Mouse (Mus musculus) E14TG2a.4 (cell line): ENCODE measurements around the gene Prdm8.

ENCODE experiments used
- H3K27me3 ChIP-seq: 2 replicates; pipeline ENCODE4 v1.6.1; 2014; ENCODE audit warnings: low read length, control low read depth; ENCODE audit not compliant: insufficient read depth
- H3K36me3 ChIP-seq: 2 replicates; pipeline ENCODE4 v1.6.1; 2014; ENCODE audit warnings: low read length, control low read depth; ENCODE audit not compliant: insufficient read depth
- H3K4me1 ChIP-seq: replicated peaks from 2 replicates; pipeline ENCODE4 v1.6.1; 2014; ENCODE audit warnings: low read depth, low read length, control low read depth
- H3K4me3 ChIP-seq: replicated peaks from 2 replicates; pipeline ENCODE4 v1.5.1; 2014; ENCODE audit warnings: mild to moderate bottlenecking, low read length
- H3K9me3 ChIP-seq: 2 replicates; pipeline ENCODE4 v1.6.1; 2014; ENCODE audit warnings: low read length, control low read depth
- CTCF ChIP-seq: conservative IDR thresholded peaks from 2 replicates; pipeline ENCODE4 v1.5.1; 2014; ENCODE audit warnings: low read length
- NANOG ChIP-seq: IDR thresholded peaks from 2 replicates; pipeline ENCODE4 v1.6.1; 2014; ENCODE audit warnings: borderline replicate concordance, low read length, mixed read lengths
- POU5F1 ChIP-seq: IDR thresholded peaks from 2 replicates; pipeline ENCODE4 v1.6.1; 2014; ENCODE audit warnings: low read length, borderline replicate concordance

Prdm8 gene

GRCm38 (mm10) chr5:98192295-98192983, 25.4 kb downstream of the Prdm8 start:
- Histone ChIP-seq H3K4me1 (peaks cover 14% of the 10 kb centered on the region), H3K4me3 (no peak overlapping the region), H3K36me3 (no peaks in the 10 kb centered on the region), H3K27me3 (peaks cover 50% of the 10 kb centered on the region), H3K9me3 (no peaks in the 10 kb centered on the region)
- TF ChIP-seq NANOG, result no peak
- no peak for TF ChIP-seq CTCF
- no peak for TF ChIP-seq POU5F1

GRCm38 (mm10) chr5:98194959-98195358, 28.0 kb downstream of the Prdm8 start:
- no peaks in the 10 kb centered on the region for H3K9me3 ChIP-seq
- H3K4me3 ChIP-seq, result no peak overlapping the region
- H3K36me3 ChIP-seq, result no peaks in the 10 kb centered on the region
- peaks cover 28% of the 10 kb centered on the region for H3K27me3 ChIP-seq
- TF ChIP-seq POU5F1, result no peak
- TF ChIP-seq CTCF, result peak; percentile 48
- peaks cover 4% of the 10 kb centered on the region for H3K4me1 ChIP-seq

- Histone ChIP-seq H3K36me3 (no peaks in the 10 kb centered on the region), H3K9me3 (no peaks in the 10 kb centered on the region), H3K4me3 (no peak overlapping the region), H3K27me3 (0 out of 2 replicates have a peak, but pooled peaks cover 3% of the 10 kb centered on the region), H3K4me1 (0 out of 2 replicates have a peak, but pooled peaks cover 2% of the 10 kb centered on the region)
- TF ChIP-seq NANOG (no peak), CTCF (no peak; the same call in 1 of the 2 replicates), POU5F1 (no peak)
These were observed 31.6 kb downstream of the Prdm8 start for GRCm38 (mm10) chr5:98198412-98199218.

GRCm38 (mm10) chr5:98199219-98199552, 32.2 kb downstream of the Prdm8 start:
- TF ChIP-seq CTCF, result no peak
- TF ChIP-seq NANOG, result no peak
- no peak for TF ChIP-seq POU5F1
- H3K4me1 ChIP-seq, result no peaks in the 10 kb centered on the region

GRCm38 (mm10) chr5:98201606-98202005, 34.6 kb downstream of the Prdm8 start:
- TF ChIP-seq CTCF, result no peak
- no peak for TF ChIP-seq POU5F1
- TF ChIP-seq NANOG, result no peak
- H3K36me3 ChIP-seq, result no peaks in the 10 kb centered on the region
- peaks cover 5% of the 10 kb centered on the region; the same call in 1 of the 2 replicates for H3K27me3 ChIP-seq
- no peaks in the 10 kb centered on the region for H3K9me3 ChIP-seq
- H3K4me1 ChIP-seq, result no peaks in the 10 kb centered on the region
- H3K4me3 ChIP-seq, result no peak overlapping the region

More at GRCm38 (mm10) chr5:98199219-98199552, 32.2 kb downstream of the Prdm8 start:
- H3K4me3 ChIP-seq, result no peak overlapping the region
- no peaks in the 10 kb centered on the region for H3K36me3 ChIP-seq
- peaks cover 3% of the 10 kb centered on the region; the same call in 1 of the 2 replicates for H3K27me3 ChIP-seq
- no peaks in the 10 kb centered on the region for H3K9me3 ChIP-seq

GRCm38 (mm10) chr5:98202996-98203395, 36.0 kb downstream of the Prdm8 start:
- TF ChIP-seq CTCF, result no peak
- Histone ChIP-seq H3K4me1 (no peaks in the 10 kb centered on the region), H3K4me3 (no peak overlapping the region), H3K27me3 (peaks cover 5% of the 10 kb centered on the region; the same call in 1 of the 2 replicates), H3K9me3 (no peaks in the 10 kb centered on the region), H3K36me3 (no peaks in the 10 kb centered on the region)

GRCm38 (mm10) chr5:98212501-98212900, 45.5 kb downstream of the Prdm8 start:
- Histone ChIP-seq H3K36me3 (no peaks in the 10 kb centered on the region), H3K4me3 (no peak overlapping the region)
- no peak for TF ChIP-seq CTCF
- TF ChIP-seq POU5F1, result no peak
- no peak for TF ChIP-seq NANOG

GRCm38 (mm10) chr5:98221956-98222355, 55.0 kb downstream of the Prdm8 start:
- H3K9me3 ChIP-seq, result no peaks in the 10 kb centered on the region
- TF ChIP-seq CTCF (no peak), NANOG (no peak), POU5F1 (no peak)
- H3K4me1 ChIP-seq, result no peaks in the 10 kb centered on the region
- no peak overlapping the region for H3K4me3 ChIP-seq
- H3K27me3 ChIP-seq, result no peaks in the 10 kb centered on the region
- no peaks in the 10 kb centered on the region for H3K36me3 ChIP-seq

More at GRCm38 (mm10) chr5:98212501-98212900, 45.5 kb downstream of the Prdm8 start:
- Histone ChIP-seq H3K4me1 (no peaks in the 10 kb centered on the region), H3K27me3 (no peaks in the 10 kb centered on the region), H3K9me3 (no peaks in the 10 kb centered on the region)

GRCm38 (mm10) chr5:98226710-98227109, 59.7 kb downstream of the Prdm8 start:
- Histone ChIP-seq H3K9me3 (no peaks in the 10 kb centered on the region), H3K36me3 (no peaks in the 10 kb centered on the region), H3K4me3 (no peak overlapping the region), H3K27me3 (no peaks in the 10 kb centered on the region), H3K4me1 (no peaks in the 10 kb centered on the region)
- TF ChIP-seq NANOG, result no peak
- TF ChIP-seq POU5F1, result no peak
- TF ChIP-seq CTCF, result no peak
